Mouse (Mus musculus) retina, postnatal 7 days (tissue): ENCODE results near the gene Cmip.

Experiments
- DNase-seq: peaks from one replicate; pipeline ENCODE4 v3.0.0-alpha.2; 2012; ENCODE audit warnings: low read depth, low spot score

The Cmip gene

GRCm38 (mm10) chr8:117257029-117257820 lies at the start of gene Cmip:
Cmip (plus strand) TSS chr8:117257064.
- DNase-seq, result no peak

DNA sequence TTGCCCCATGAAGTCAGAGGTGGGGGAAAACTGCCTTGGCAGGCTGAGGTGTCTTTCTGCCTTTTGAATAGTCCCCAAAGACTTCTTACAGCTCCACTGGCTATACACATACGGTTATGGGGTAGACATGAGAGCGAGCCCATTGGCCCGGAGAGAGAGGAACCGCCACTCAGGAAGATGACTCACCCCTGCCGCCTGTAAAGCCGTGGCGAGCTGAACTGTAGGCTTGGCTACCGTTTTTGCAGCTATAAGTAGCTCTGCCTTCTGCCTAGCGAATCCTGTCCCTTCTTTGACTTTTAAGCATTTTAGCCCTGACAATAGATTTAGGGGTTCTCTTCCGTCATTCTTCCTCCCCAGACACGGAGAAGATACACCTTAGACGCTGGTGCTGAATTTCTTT lies 47.7 kb upstream of the Cmip start:
- DNase-seq, result no peak

DNA sequence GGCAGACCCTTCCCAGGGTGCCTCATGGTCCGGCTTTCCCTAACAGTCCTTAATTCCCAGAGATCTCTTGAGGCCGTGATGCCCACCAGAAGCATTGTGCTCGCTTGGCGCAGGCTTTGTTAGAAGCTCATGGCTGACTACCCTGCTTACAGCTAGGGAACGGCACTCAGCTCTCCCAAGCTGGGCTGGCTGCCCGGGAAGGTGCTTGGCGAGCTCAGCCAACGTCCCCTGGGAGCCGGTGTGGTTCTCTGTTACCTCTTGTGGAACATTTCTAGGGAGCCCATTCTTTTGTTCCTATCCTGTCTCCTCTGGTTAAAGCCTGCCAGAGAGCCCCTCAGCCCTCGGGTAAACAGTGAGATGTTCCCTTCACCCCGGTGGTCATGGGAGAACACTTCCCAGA lies 44.8 kb upstream of the Cmip start:
- no peak for DNase-seq

DNA sequence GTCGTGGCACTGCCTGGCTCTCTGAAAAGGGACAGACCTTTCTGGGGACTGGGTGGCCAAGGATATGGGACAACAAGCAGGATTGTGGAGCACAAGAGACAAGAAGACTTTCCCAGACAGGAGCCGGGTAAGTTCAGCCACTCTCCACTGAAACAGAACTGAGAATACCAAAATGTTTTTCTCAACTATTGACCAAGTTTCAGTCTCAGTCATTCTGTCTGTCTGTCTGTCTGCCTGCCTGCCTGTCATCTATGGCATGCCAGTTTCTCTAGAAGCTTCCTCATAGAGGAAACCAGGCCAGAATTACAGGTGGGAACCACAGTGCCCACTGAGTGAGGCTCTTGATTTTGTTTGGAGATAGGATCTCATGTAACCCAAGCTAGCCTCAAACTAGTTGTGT lies 39.1 kb upstream of the Cmip start:
- no peak for DNase-seq

DNA sequence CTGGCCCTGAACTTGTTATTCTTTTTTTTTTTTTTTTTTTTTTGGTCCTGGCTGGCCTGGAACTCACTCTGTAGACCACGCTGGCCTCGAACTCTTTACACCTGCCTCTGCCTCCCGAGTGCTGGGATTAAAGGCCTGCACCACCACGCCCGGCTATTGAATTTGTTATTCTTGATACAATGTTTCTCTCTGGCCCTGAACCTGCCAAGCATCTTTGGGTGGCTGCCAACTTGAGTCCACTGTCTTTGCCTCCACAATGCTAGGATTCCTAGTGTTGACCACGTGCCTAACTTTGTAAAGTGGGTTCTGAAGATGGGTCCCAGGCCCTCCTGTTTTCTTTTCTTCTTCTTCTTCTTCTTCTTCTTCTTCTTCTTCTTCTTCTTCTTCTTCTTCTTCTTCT lies 34.5 kb upstream of the Cmip start:
- no peak for DNase-seq

DNA sequence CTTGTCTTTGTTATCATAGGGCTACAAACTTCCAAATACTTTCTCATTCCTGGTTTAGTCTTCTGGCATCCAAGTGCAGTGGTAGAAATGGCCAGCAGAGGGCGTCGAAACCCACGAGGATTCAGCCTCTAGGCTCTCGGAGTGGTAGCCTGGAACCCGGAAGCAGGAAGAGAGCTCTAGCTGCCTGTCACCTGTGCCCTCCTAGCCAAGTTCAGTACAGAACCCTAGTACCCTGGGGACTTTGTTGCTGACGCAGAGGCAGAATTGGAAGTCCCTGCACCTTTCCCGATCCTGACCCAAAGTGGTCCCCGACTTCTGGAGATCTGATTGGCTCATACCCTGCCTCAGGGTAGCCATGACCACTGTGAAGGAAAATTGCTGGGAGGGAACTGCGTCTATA lies 32.2 kb upstream of the Cmip start:
- DNase-seq, result peak; percentile 67

DNA sequence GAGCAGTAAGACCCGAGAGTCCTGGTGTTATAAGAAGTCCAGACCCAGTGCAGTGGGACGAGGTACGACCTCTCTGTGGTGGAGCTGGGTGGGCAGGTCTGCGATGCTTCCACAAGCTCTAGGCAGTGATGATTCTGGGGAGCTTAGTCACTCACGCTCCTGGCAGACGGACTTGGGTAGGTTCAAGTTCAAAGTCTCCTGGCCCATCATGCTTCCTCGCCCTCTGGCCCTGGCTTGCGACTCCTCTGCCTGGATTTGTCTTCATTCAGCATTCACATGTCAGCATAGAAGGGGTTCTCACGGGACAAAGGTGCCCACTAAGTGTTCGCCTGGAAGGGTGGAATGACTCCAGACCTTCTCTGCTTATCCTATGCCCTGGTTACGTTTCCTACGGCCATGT lies 30.6 kb upstream of the Cmip start:
- no peak for DNase-seq

DNA sequence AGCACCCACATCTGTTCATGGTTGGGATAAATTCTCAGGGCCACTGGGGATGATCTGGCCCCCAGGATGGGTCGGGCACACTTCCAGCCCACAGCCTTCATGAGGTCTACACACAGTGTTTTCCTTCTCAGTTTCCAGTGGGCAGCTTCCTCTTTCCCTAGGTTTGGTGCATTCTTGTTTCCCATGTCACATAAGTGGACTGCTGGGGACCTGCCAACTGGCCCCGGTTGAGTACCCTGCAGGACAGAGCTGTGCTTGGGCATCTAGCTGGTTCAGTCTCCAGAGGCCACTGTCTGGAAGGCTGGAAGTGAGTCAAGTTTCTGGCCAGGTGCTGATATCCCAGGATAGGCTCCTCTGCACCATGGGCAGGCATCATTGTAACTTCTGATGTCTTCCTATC lies 29.5 kb upstream of the Cmip start:
- DNase-seq, result no peak

DNA sequence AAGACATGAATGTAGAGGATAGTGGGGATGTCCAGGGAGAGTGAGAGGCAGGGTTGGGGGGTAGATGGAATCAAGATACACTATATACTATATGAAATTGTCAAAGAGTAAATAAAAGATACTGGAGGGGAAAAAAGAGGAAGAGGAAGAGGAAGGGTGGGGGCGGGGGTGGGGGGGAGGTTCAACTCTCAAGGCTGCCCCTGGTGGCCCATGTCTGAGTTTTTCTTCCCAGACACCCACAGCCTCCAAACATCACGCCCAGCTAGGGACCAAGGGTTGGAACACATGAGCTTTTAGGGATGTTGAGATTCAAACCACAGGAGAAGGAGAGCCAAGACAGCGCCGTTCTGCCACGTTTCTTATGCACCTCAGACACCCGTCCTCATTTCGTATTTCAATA lies 23.7 kb upstream of the Cmip start:
- no peak for DNase-seq

- DNase-seq, result no peak
Observed at GRCm38 (mm10) chr8:117236531-117236930, 20.3 kb upstream of the Cmip start.

- DNase-seq, result no peak
Observed at GRCm38 (mm10) chr8:117240326-117240725, 16.5 kb upstream of the Cmip start.

DNA sequence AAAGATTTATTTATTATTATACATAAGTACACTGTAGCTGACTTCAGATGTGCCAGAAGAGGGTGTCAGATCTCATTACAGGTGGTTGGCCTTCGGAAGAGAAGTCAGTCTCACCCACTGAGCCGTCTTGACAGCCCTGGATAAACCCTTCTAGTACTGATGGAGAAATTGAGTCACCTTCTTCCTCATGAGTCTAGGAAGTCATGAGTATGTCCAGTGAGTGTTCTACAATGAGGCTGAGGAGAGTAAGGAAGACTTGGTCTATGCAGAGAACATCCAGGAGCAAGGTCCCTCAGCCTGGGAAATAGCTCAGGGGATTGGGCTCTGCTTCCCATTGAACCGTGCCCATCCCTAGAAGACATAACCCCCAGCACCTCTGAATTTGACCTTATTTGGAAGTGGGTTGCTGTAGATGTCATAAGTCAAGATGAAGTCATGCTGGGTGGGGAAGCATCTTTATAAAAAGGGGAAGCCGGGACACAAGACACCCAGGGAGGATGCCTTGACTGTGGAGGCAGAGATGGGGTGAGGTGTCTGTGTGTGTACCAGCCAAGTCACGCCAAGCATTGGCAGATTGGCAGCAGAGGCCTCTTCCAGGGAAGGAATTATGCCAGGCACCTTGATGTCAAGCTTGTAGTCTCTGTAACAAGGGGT lies 15.9 kb upstream of the Cmip start:
- DNase-seq, result no peak

DNA sequence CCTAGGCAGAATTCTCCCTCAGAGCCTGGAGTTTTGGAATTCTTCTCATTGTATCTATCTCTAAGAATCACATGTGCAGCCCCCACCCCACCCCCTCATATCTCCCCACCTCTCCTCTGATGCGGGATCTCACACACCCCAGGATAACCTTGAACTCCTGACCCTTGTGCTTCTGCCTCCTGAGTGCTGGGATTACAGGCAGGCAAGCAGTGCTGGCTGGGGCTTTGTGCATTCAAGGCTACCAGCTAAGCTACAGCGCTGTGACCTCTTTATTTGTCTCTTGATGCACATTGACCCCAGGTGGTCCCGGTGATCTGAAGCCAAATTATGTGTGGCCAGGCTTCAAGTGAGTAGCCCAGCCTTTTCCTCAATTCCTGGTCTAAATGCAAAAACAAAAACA lies 15.0 kb upstream of the Cmip start:
- no peak for DNase-seq

DNA sequence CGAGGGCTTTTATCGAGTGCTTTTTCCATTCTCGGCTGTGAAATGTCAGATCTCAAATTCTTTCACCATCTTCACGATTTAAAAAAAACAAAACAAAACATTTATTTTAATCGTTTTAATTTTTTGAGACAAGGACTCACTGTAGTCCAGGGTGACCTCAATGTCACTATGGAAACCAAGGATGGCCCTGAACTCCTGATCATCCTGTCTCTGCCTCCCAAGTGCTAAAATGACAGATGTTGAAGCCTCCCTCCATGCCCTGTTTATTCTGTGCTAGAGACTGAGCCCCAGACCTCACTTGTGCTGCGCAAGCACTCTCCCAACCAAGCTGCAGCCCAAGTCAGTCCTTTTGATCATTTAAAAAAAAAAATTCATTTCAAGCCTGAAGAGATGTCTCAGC lies 14.6 kb upstream of the Cmip start:
- DNase-seq, result no peak

- DNase-seq, result no peak
Observed at GRCm38 (mm10) chr8:117244601-117245000, 12.3 kb upstream of the Cmip start.

DNA sequence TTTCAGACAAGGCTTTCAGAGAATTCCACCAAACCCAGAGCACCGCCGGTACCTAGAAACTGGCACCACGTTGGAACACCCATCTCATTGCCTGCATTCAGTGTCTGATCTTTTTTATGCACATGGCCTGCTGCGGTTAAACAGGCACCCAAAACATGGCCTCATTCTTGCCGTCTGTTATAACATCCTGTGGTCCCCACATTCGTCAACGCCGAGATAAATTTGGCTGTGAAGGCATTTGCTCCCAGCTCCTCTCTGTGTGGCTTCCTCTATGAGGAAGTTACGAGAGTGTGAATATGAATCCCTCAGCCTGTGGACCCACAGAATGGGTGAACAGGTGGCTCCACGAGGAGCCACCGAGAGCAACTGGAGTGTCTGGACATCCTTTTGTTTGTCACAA lies 8.5 kb upstream of the Cmip start:
- DNase-seq, result no peak

GRCm38 (mm10) chr8:117251086-117251681 lies 5.7 kb upstream of the Cmip start:
- no peak for DNase-seq

- DNase-seq, result no peak
Observed at GRCm38 (mm10) chr8:117252650-117253049, 4.2 kb upstream of the Cmip start.

DNA sequence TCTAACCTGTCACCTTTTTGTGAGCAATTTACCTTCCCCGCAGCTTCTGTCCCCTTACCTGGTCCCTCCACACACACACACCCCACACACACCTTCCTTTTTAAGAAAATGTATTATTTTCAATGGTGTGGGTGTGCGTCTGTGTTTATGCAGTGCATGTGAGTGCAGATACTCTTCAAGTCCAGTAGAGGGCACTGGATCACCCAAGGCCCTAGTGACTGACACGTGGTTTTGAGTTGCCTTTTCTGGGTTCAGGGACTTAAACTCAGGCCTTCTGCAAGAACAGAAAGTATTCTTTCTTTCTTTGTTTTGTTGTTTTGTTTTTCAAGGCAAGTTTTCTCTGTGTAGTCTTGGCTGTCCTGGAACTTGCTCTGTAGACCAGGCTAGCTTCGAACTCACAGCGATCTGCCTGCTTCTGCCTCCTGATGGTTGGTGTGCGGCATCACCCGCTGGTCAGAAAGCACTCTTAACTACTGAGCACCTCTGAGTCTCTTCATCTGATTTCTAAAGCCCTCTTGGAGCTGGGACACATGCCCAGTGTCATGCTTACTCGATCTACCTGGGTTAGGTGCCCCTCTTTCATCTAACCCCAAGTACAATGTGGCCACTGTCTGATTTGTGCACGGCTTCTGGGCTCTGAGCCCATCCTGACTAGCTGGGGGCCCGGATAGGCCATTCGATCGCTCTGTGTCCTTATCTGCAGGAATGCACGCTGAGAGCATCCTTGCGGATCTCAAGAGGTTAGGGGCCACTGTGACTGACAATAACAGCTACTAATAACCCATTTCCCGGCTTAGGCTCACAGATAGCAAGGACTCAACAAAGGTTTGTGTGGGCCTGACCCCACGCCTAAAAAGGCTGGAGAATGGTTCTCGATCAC lies 3.2 kb upstream of the Cmip start:
- DNase-seq, result no peak

DNA sequence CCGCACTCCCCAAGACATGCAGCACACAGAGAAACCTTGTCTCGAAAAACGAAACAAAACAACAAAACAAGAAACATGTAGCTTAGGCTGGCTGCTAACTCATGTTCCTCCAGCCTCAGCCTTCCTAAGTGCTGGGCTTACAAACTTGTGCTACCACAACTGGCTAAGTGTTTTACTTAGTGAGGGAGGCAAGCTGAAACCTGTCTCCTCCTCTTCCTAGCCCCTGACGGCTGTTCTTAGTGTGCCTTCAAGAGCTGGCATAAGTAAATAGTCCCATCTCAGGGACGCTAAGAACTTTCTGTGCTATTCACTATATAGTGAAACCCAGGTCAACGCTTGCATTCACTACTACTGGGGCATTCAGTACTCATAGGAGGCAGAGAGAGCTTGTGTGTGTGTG lies 2.4 kb upstream of the Cmip start:
- no peak for DNase-seq

DNA sequence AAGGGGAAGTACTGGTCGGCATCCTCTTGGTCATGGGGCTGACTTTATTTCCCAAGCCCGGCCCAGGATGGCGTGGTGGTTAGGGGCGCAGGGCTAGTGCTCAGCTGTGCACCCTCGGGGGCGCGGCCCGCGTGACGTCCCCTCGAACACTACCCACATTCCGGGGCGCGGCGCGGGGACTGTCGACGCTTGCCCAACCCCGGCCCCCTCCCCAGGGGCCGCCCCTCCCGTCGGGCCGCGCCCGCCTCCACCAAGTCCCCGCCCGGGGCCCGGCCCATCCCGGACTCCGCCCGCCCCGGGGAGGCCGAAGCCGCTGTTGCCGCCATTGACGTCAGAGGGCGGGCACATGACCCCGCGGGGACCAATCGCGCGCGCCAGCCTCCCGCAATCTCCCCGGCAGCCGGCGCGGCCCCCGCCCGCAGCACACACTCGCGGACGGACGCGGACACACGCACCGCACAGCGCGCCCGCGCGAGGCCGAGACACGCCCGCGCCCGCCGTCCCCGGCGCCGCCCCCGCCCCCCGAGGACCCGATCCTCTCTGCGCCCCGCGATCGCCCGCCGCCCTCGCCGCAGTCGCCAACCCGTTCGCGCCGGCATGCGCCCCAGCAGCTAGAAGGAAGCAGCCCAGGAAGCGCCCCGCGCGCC lies 449 bp upstream of the Cmip start:
- peak; percentile 79 for DNase-seq
